Mouse (Mus musculus): ENCODE data around the gene Doc2g. TPM values are rescaled to one million over a fixed set of nuclear protein-coding genes. Genes with fewer than 3 reads are reported as not detected.
"Not testable (repeated sequence)": the region's sequence is repeated elsewhere in the genome, so short reads cannot be mapped to it uniquely, and the experiment has no call there.

Doc2g gene
- polyA plus RNA-seq, 1 experiment, result 2.5 TPM

GRCm38 (mm10) chr19:3959030-3959429, 44.1 kb upstream of the Doc2g start:
- H3K79me2 ChIP-seq (ENCODE audit: control insufficient read depth, insufficient read depth), result no peaks in the 10 kb centered on the region
- no peak overlapping the region for H3K4me3 ChIP-seq
- H3K4me2 ChIP-seq (ENCODE audit: low read depth), result peak overlapping the region; percentile 16
- no peak overlapping the region for H3ac ChIP-seq (ENCODE audit: control insufficient read depth, insufficient read length)
- TF ChIP-seq CEBPB (IDR thresholded peaks at IDR 0.05; ENCODE audit: insufficient read depth, poor library complexity, severe bottlenecking) (no peak), MYOG (IDR thresholded peaks at IDR 0.05; ENCODE audit: control insufficient read depth in 1 of 3, insufficient read depth in 1 of 3, insufficient read length in 2 of 3, low read depth in 2 of 3) (no peak), TCF12 (IDR thresholded peaks at IDR 0.05; ENCODE audit: insufficient read depth, poor library complexity, severe bottlenecking) (no peak), MYOD1 (IDR thresholded peaks at IDR 0.05; ENCODE audit: control insufficient read depth in 1 of 3, insufficient read length in 2 of 3, low read depth in 2 of 3) (no peak), E2F4 (IDR thresholded peaks at IDR 0.05; ENCODE audit: insufficient read depth) (no peak), REST (IDR thresholded peaks at IDR 0.05; ENCODE audit: insufficient read depth, insufficient read length) (no peak), POLR2AphosphoS2 (IDR thresholded peaks at IDR 0.05; ENCODE audit: insufficient read length, low read depth) (no peak), USF1 (IDR thresholded peaks at IDR 0.05; ENCODE audit: low read depth) (no peak), TCF3 (IDR thresholded peaks at IDR 0.05; ENCODE audit: insufficient read length, low read depth) (no peak), POLR2A (IDR thresholded peaks at IDR 0.05; ENCODE audit: insufficient read length, low read depth) (no peak), SRF (IDR thresholded peaks at IDR 0.05; ENCODE audit: control insufficient read depth, insufficient read length, low read depth) (no peak), MAX (IDR thresholded peaks at IDR 0.05; ENCODE audit: low read depth) (no peak)
- no peaks in the 10 kb centered on the region for H3K27me3 ChIP-seq (ENCODE audit: control insufficient read depth, insufficient read depth, insufficient read length)
- H3K36me3 ChIP-seq (ENCODE audit: control insufficient read depth, insufficient read depth), result no peaks in the 10 kb centered on the region

GRCm38 (mm10) chr19:3960211-3960610, 42.9 kb upstream of the Doc2g start:
- TF ChIP-seq POLR2AphosphoS2 (IDR thresholded peaks at IDR 0.05; ENCODE audit: insufficient read length, low read depth) (no peak), MYOG (IDR thresholded peaks at IDR 0.05; ENCODE audit: control insufficient read depth in 1 of 3, insufficient read depth in 1 of 3, insufficient read length in 2 of 3, low read depth in 2 of 3) (no peak), MAX (IDR thresholded peaks at IDR 0.05; ENCODE audit: low read depth) (no peak), SRF (IDR thresholded peaks at IDR 0.05; ENCODE audit: control insufficient read depth, insufficient read length, low read depth) (no peak), E2F4 (IDR thresholded peaks at IDR 0.05; ENCODE audit: insufficient read depth) (no peak), USF1 (IDR thresholded peaks at IDR 0.05; ENCODE audit: low read depth) (no peak), REST (IDR thresholded peaks at IDR 0.05; ENCODE audit: insufficient read depth, insufficient read length) (no peak), CEBPB (IDR thresholded peaks at IDR 0.05; ENCODE audit: insufficient read depth, poor library complexity, severe bottlenecking) (no peak), POLR2A (IDR thresholded peaks at IDR 0.05; ENCODE audit: insufficient read length, low read depth) (no peak), TCF12 (IDR thresholded peaks at IDR 0.05; ENCODE audit: insufficient read depth, poor library complexity, severe bottlenecking) (no peak), TCF3 (IDR thresholded peaks at IDR 0.05; ENCODE audit: insufficient read length, low read depth) (no peak), MYOD1 (IDR thresholded peaks at IDR 0.05; ENCODE audit: control insufficient read depth in 1 of 3, insufficient read length in 2 of 3, low read depth in 2 of 3) (no peak)
- no peak overlapping the region for H3K4me3 ChIP-seq
- H3K27me3 ChIP-seq (ENCODE audit: control insufficient read depth, insufficient read depth, insufficient read length), result no peaks in the 10 kb centered on the region
- no peak overlapping the region for H3K4me2 ChIP-seq (ENCODE audit: low read depth)
- H3K36me3 ChIP-seq (ENCODE audit: control insufficient read depth, insufficient read depth), result no peaks in the 10 kb centered on the region
- no peak overlapping the region for H3ac ChIP-seq (ENCODE audit: control insufficient read depth, insufficient read length)
- no peaks in the 10 kb centered on the region for H3K79me2 ChIP-seq (ENCODE audit: control insufficient read depth, insufficient read depth)

GRCm38 (mm10) chr19:3961805-3962204, 41.3 kb upstream of the Doc2g start:
- not testable (repeated sequence) for H3K36me3 ChIP-seq (ENCODE audit: control insufficient read depth, insufficient read depth); H3K4me2 ChIP-seq (ENCODE audit: low read depth); H3K27me3 ChIP-seq (ENCODE audit: control insufficient read depth, insufficient read depth, insufficient read length); H3K4me3 ChIP-seq; H3K79me2 ChIP-seq (ENCODE audit: control insufficient read depth, insufficient read depth); H3ac ChIP-seq (ENCODE audit: control insufficient read depth, insufficient read length)

GRCm38 (mm10) chr19:3962469-3962868, 40.6 kb upstream of the Doc2g start:
- Histone ChIP-seq H3K79me2 (ENCODE audit: control insufficient read depth, insufficient read depth) (no peaks in the 10 kb centered on the region), H3ac (ENCODE audit: control insufficient read depth, insufficient read length) (no peak overlapping the region), H3K4me3 (no peak overlapping the region), H3K36me3 (ENCODE audit: control insufficient read depth, insufficient read depth) (no peaks in the 10 kb centered on the region), H3K27me3 (ENCODE audit: control insufficient read depth, insufficient read depth, insufficient read length) (peaks cover 5% of the 10 kb centered on the region), H3K4me2 (ENCODE audit: low read depth) (no peak overlapping the region)
- TF ChIP-seq TCF3 (IDR thresholded peaks at IDR 0.05; ENCODE audit: insufficient read length, low read depth) (no peak), TCF12 (IDR thresholded peaks at IDR 0.05; ENCODE audit: insufficient read depth, poor library complexity, severe bottlenecking) (no peak)

GRCm38 (mm10) chr19:3964030-3964429, 39.1 kb upstream of the Doc2g start:
- Histone ChIP-seq H3K27me3 (ENCODE audit: control insufficient read depth, insufficient read depth, insufficient read length) (peaks cover 5% of the 10 kb centered on the region), H3K79me2 (ENCODE audit: control insufficient read depth, insufficient read depth) (no peaks in the 10 kb centered on the region), H3K36me3 (ENCODE audit: control insufficient read depth, insufficient read depth) (no peaks in the 10 kb centered on the region), H3K4me3 (no peak overlapping the region), H3K4me2 (ENCODE audit: low read depth) (no peak overlapping the region), H3ac (ENCODE audit: control insufficient read depth, insufficient read length) (no peak overlapping the region)
- TF ChIP-seq MYOD1 (IDR thresholded peaks at IDR 0.05; ENCODE audit: control insufficient read depth in 1 of 3, insufficient read length in 2 of 3, low read depth in 2 of 3) (no peak), E2F4 (IDR thresholded peaks at IDR 0.05; ENCODE audit: insufficient read depth) (no peak), MYOG (IDR thresholded peaks at IDR 0.05; ENCODE audit: control insufficient read depth in 1 of 3, insufficient read depth in 1 of 3, insufficient read length in 2 of 3, low read depth in 2 of 3) (no peak), CEBPB (IDR thresholded peaks at IDR 0.05; ENCODE audit: insufficient read depth, poor library complexity, severe bottlenecking) (no peak), TCF12 (IDR thresholded peaks at IDR 0.05; ENCODE audit: insufficient read depth, poor library complexity, severe bottlenecking) (no peak), POLR2AphosphoS2 (IDR thresholded peaks at IDR 0.05; ENCODE audit: insufficient read length, low read depth) (no peak), POLR2A (IDR thresholded peaks at IDR 0.05; ENCODE audit: insufficient read length, low read depth) (no peak), MAX (IDR thresholded peaks at IDR 0.05; ENCODE audit: low read depth) (no peak), SRF (IDR thresholded peaks at IDR 0.05; ENCODE audit: control insufficient read depth, insufficient read length, low read depth) (no peak), USF1 (IDR thresholded peaks at IDR 0.05; ENCODE audit: low read depth) (no peak), REST (IDR thresholded peaks at IDR 0.05; ENCODE audit: insufficient read depth, insufficient read length) (no peak), TCF3 (IDR thresholded peaks at IDR 0.05; ENCODE audit: insufficient read length, low read depth) (no peak)
